Mouse (Mus musculus) adrenal gland, adult (tissue): ENCODE measurements at regions not wholly inside any gene's neighbourhood (a gene's known extent, or its start where the extent isn't known, plus 50 kb on each side); places are given as distances from the start of the nearest gene placed in this dataset.
"Not testable (repeated sequence)": the region's sequence is repeated elsewhere in the genome, so short reads cannot be mapped to it uniquely, and the experiment has no call there.

Experiments
- DNase-seq, 2 experiments: peaks; one replicate each; pipeline ENCODE4 v3.0.0; 2022 to 2023; ENCODE audit warnings: low spot score in 1 of 2; ENCODE audit not compliant: inconsistent age in 2 of 2

DNA sequence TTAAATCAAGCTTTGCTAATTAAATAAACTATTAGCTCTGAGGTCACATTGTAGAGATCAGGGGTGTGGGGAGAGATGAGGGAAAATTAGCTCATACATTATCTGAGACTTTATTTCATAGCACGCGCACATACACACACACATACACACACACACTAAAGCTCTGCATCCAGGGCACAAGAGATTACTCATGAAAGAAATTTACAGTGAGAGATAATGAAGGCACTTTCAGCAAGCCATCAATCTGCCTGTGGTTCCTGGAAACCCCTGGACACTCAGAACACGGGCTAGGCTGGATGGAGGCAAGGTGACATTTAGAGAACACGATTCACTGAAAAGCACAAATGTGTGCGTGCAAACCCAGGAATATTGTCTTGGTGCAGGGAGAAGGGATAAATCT lies 60.2 kb downstream of the Scg2 start:
- no peak for DNase-seq

DNA sequence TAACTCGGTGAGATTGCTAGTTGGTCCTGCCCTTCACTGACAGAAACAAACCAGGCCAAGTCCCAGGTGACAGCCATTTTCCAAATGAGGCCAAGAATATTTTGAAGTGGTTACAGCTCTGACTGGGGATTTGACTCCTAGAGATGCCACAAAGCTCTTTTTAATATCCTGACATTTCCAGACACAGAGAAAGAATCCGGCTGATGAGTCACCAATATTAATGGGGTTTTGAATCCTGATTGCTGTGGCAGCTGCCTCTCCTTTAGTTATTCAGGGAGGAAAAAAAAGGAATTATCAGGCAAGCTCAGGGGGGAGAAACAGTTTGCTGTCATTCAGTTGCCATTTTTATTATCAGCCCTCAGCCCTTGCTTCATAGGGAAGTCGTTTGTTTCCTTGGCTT lies 65.1 kb downstream of the Scg2 start:
- peak in 1 of 2 experiments; percentile 22 for DNase-seq

DNA sequence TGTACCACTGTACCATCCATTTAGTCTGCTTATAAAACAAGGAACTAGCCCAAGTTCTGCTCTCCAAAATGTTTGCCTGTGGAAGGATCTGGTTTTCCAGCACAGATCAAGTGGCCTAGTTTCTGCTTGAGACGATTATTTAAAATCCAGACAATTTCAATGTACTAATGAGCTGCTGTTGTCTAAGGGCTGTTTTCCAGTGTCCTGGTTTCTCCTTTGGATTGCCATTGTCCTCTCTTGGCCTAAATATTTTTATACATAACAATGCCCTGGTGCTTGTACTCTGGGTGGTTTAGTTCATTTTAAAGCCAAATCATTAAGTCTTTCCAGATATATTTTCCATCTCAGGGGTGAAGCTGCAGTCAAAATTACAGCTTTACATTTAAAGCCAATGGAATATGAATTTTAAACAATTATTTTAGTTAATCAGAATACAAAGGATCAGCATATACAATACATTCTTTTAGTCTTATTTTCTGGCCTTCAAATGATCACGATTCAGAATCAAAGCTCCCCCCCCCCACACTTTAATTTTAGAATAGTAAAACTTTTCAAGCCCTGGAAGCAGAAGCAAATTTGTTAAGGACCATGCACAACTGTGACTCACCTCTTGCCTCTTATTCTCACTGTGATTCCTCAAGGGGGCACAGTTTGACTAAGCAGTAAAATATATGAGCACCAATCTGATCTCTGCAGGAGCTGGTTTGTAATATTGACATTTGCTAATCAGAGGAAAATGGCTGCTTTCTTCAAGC lies 82.5 kb downstream of the Scg2 start:
- DNase-seq: no peak

DNA sequence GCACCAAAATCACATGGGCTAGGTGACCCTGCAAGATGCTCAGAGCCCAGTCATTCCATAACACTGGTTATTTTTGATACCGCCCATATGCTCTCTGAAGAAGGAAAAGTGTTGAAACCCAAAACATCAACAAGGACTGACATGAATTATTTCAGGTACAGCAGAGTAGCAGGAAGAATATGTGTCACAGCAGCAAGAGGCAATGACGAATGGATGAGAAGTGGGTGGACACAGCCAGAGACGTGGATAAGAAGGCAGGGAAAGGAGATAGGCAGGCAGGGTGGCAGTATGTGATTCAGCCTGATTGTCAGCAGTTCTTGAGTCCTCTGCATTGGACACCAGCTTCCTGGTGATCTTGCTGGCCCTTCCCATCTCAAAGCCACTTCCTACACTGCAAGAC lies 93.4 kb downstream of the Scg2 start:
- DNase-seq: no peak

DNA sequence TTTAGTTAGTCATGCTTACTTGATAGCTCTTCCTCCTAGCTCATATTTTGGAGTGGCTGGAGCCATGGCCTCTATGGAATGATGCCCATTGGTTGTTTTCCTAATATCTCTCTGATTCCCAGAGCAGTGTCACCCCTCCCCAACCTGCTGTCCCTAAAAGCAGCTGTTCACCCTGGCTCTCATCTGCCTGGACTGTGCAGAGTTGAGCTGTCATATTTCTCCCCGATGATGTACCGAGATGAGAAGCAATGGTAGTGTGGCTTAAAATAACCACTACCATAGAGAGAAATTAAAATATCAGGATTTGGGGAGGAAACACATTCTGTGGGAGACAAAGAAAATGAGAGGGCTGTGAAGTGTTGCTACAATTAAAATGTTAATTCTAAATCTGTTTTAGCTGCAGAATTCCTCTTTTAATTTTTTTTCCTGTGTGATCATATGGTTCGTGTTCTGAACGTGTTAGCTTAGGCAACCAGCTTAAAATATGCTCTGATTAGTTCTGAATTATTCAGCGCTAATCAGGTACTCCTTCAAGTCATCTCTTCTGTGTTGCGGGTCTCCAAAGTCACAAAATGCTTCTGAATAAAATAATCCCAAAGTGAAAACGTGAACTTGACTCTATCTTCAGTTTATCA lies 104.3 kb downstream of the Scg2 start:
- DNase-seq: no peak

DNA sequence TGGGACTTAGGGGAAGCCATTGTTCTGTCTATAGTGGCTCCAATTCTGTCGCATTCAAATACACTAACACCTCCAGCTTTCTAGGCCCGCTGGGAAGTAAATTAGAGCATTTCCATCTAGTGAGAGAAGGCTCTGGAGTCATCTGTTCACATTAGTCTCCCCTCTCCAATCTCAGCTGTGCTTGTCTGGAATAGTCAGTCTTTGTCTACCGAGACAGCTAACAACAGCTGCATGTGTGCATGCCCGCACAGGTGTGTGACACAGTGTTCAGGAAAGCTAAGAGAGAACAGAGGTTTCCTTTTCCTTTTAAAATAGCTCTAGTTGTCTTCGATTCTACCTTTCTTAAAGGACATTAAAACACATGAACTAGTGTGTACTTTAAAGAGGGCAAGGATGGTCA lies 122.7 kb downstream of the Scg2 start:
- DNase-seq: no peak

DNA sequence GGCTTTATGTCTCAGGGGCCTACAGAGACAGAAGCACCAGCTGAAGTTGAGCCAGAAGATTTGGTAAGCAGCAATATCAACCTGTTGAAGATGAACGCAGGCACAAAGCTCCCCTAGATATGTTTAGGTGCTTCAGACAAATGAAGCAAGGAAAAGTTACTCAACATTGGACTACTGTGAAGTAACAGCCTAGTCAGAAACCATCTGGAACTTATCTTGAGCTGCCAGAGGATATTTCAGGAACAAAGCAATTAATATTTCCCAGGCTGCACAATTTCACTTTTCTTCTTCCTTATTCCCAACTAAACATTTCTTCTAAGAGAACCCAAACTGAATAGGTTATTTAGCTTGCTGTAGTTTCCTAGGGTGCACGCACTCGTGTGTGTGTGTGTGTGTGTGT lies 125.1 kb downstream of the Scg2 start:
- peak in 1 of 2 experiments; percentile 29 for DNase-seq

DNA sequence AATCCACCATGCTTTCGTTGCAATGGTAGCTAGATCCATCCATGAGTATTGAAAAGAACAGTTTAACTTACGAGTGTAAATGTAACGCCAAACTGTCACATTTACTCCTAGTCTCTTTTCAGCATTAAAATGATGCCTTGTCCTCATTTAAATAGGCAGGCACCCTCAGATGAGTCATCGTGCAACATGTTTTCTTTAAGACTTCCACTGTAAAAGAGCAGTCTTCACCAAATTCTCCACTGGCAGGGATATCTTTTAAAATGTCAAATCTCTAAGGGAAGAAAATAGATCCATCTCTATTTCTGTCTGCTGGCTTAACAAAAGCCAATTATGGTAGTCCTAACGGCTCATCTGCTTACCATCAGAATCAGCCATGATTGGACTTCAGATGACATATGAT lies 127.8 kb downstream of the Scg2 start:
- no peak for DNase-seq

DNA sequence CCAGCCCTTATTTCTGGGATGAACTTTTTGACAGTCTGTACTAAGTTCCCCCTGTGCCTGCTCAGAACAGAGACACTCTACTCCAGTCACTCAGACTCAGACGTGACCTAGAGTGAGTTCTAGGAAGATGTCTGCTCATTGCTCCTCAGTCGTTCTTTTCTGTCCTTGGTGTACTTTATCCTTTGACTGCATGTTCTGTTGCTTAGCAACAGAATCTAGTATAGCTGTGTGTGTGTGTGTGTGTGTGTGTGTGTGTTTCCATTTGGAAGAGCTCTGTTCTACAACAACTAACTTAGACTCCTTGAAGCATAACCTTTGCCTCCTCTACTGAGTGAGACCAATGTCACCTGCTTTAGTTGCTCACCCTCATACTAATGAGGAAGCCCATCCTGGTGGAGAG lies 136.3 kb downstream of the Scg2 start:
- no peak for DNase-seq

DNA sequence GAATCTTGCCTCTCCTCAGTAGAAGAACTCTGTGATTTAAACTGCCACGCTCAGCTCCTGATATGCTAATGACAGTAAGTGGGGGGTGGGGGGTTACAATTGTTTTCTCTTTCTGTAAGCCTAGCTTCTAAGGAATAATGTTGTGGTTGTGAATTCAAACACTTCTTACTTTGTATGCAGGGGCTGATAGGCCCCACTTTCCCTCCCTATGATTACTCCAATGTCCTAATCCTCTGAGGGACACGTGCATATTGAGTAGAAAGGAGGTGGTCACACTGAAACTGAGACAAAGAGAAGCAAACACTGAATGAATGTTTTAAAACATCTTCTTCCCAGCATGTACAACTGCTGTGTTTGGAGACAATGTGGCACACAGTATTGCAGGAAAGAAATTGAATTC lies 140.3 kb downstream of the Scg2 start:
- DNase-seq: no peak

DNA sequence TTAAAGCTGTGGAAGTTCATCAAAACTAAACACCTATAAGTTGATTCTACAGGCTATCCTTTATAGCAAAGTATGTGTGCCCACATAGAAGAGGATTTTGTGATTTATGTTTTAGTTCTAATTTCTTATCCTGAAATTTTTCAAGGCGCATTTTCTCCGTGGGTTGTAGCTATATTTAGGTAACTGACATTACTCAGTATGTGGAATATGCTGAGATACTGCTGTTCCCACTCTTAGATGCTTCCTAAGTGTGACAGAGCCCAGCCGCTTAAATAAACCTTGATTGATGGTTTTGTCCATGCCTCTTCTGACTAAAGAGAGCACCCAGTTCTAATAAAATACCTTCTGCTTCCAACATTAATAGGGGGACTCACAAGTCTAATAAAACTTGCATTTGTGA lies 180.2 kb downstream of the Scg2 start:
- DNase-seq: peak in 1 of 2 experiments; percentile 11

DNA sequence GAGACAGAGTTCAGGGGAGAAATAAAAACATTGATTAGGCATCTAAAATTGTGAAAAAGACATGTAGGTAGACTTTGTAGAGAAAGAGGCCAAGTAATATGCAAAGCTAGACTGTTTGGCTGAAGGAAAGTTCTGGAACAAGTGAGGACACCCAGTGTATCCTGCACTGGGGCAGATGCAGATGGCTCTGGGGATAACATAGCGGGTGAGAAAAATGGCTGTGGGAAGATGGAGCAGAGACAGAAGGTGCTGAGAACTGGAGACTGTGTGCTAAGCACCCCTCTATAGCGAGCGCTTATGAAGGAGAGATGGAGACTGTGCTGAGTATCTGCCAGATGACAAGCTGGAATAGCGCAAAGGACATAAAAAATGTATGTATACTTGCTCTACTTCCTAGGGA lies 226.9 kb downstream of the Scg2 start:
- DNase-seq: no peak

DNA sequence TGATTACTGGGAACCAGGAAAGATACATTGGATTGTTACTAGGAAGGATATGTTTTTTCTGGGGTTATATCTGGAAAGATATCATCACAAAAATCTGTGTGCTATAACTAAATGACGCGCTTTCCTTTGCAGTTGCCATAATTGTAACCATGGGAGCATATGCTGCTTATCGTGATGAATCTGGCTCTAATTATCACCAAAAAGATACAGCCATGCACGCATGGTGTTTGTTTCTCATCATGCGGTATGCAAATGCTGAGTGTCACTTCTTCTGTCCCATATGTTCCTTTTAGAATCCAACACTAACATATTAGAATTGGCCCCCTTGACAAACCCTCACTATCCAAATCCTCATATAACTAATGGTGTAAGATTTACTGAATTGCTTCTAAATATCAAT lies 227.4 kb downstream of the Scg2 start:
- no peak for DNase-seq

DNA sequence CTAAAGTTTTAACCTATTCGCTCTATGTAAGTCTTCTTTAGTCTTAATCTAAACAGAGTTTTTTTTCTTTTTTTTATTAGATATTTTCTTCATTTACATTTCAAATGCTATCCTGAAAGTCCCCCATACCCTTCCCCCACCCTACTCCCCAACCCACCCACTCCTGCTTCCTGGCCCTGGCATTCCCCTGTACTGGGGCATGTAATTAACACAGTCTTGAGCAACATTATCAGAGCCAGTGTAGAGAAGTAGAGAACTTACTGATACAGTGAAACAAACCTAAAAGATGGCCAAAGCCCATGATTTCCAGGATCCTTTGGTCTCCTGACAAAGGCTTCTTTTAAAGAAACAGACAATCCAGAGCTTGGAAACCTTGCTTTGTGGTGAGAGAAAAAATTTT lies 227.9 kb downstream of the Scg2 start:
- not testable (repeated sequence) for DNase-seq

DNA sequence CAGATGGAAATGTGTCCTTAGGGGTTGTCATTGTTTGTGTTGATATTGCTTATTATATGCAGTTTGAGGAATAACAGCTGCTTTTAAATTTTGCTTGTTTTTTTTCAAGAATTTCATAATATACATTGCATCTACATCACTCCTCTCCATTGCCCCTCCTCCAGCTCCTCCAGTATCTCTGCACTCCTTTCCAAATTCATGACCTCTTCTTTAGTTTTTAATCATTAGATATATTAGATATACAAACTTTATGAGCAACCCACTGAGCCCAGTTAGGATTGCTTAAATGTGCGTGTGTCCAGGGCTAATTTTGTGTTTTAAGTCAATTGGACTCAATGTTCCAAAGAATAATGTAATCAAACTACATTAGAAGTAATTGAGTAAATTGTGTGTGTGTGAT lies 232.7 kb downstream of the Scg2 start:
- DNase-seq: no peak

DNA sequence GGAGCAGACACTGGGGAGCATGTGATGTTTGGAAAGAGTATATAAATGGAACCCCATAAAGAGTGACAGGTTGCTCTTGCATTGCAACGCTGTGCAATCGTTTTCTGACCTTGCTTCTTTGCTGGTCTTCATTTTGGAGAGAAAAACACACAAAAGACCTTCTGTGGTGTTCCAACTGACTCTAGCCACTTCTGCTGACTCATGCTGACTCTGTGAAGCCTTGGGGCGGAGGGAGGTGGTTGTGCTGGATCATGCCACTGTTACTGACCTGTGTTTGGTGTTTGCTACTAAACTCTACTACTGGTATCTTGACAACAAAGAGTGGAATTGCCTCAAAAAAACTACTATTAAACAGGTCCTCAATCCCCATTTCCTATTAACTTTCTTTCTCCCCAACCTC lies 242.2 kb downstream of the Scg2 start:
- DNase-seq: peak in 1 of 2 experiments; percentile 69

DNA sequence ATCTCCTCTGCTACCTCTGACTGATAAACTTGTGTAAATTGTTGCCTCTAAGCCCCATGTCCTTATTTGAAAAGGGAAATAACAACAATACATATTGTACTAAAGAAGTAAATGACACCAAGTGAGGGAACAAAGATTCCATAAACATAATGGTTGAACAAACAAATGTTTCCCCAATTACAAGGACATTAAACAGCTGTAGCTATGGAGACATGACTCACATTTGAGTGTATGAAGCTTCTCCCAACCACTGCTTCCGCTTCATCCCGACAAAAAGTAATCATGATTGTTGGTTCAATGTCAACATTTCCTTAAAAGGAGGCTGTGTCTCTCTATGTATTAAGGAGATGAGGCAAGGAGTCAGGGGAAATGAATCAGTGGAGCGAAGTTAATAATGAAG lies 248.9 kb downstream of the Scg2 start:
- DNase-seq: no peak

DNA sequence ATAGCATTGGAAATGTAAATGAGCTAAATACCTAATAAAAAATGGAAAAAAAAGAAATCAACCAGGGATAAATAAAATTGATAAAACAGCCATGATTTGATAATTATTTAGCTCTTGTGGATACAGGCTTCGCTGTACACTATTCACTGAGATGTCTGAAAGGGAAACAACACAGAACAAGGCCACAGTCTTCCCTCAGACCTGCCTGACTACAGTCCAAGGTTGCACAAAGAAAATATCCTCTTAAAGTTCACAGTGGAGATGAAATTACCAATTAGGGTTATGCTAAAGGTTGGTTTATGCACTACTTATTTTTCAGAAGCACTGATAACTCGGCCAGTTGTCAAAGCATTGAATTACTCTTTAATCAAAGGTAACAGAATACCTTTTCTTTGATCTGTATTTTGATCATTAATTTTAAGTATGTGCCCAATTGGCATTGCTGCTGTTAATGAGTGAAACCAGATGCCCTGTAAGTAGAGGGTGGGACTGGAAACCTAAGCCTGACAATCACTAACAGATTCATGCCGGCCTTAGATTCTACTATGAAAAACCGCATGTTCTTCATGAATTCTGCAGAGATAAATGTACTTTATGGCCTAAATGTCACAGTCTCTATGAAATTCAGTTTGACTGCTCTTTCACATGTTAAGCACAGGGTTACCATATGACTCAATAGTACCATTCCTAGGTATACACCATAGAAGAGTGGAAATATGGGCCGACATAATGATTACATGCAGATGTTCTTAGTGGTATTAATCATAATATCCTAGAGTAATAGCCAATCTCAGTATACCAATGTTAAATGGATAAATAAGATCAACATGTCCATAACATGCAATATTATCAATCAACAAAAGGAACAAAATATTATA lies 256.1 kb downstream of the Scg2 start:
- no peak for DNase-seq

DNA sequence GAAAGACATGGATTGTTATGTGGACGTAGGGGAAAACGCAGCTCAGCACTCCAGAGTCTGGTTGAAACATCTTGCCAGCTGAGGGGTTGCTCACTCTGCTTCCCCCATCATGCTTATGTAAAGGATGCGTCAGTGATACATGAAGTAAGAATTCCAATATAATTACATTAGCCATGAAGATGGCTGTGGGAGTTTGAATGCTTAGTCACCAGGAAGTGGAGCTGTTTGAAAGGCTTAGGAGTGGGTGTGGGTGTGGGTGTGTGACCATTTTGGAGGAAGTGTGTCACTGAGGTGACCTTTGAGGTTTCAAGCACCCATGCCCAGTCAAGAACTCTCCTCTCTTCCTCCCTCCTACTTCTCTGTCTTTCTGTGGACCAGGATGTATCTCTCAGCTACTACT lies 295.8 kb downstream of the Scg2 start:
- DNase-seq: no peak
